Mouse (Mus musculus): ENCODE measurements around the gene Epb41l5.

DNA sequence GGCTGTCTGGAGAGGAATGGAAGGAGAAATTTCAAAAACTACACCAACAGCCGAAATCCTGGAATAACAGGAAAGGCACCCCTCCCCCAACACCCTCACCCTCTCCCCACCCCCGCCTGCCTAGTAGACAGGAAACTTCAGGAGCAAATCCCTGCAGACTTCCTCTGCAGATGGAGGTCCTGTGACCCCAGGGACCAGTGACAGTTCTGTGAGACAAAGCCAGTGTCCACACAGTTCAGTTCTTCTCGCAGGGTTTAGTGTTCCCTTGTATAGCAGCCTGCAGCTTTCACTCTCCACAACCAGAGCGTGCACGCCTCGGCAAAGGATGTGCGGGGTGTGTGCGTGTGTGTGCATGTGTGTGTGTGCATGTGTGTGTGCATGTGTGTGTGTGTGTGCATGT is 137.9 kb downstream of the Epb41l5 start:
- TF ChIP-seq CTCF (IDR thresholded peaks at IDR 0.05; ENCODE audit: low read depth) (no peak), EP300 (IDR thresholded peaks at IDR 0.05; ENCODE audit: low read depth) (peak; percentile 77)
